Mouse (Mus musculus) hindbrain, embryonic 15.5 days (tissue): ENCODE results near the gene Syk. TPM values are rescaled to one million over a fixed set of nuclear protein-coding genes. Genes with fewer than 3 reads are reported as not detected.

ENCODE experiments used
- ATAC-seq: fragments of 200-750 bp; cut with Nextera tagmentation; 2 replicates; pipeline ENCODE4 v1.8.0; 2017; ENCODE audit warnings: low read depth, moderate number of reproducible peaks, moderate TSS enrichment; ENCODE audit not compliant: low FRiP score
- H3K27ac ChIP-seq: fragments of 300-500 bp; sonication (generic); replicated peaks from 2 replicates; pipeline ENCODE4 v1.5.1; 2015; ENCODE audit warnings: mild to moderate bottlenecking, inconsistent platforms
- H3K27me3 ChIP-seq: fragments of 300-500 bp; sonication (generic); 2 replicates; pipeline ENCODE4 v1.6.1; 2015; ENCODE audit warnings: control low read depth, inconsistent platforms
- H3K36me3 ChIP-seq: fragments of 300-500 bp; sonication (generic); 2 replicates; pipeline ENCODE4 v1.6.1; 2015; ENCODE audit warnings: control low read depth, inconsistent platforms
- H3K4me1 ChIP-seq: fragments of 300-500 bp; sonication (generic); replicated peaks from 2 replicates; pipeline ENCODE4 v1.6.1; 2015; ENCODE audit warnings: control low read depth, inconsistent platforms
- H3K4me2 ChIP-seq: fragments of 300-500 bp; sonication (generic); 2 replicates; pipeline ENCODE4 v1.6.1; 2015; ENCODE audit warnings: moderate library complexity, mild to moderate bottlenecking, inconsistent platforms
- H3K4me3 ChIP-seq: fragments of 300-500 bp; sonication (generic); 2 replicates; pipeline ENCODE4 v1.5.1; 2015; ENCODE audit warnings: mild to moderate bottlenecking, inconsistent platforms
- H3K9ac ChIP-seq: fragments of 300-500 bp; sonication (generic); 2 replicates; pipeline ENCODE4 v1.6.1; 2015; ENCODE audit warnings: inconsistent platforms
- H3K9me3 ChIP-seq: fragments of 300-500 bp; sonication (generic); 2 replicates; pipeline ENCODE4 v1.6.1; 2016; ENCODE audit warnings: control low read depth, inconsistent platforms
- WGBS: fragments of 180-500 bp; shearing (Covaris S2); methylation state at CpG from one replicate; pipeline ENCODE4 v1.1.7; 2015; 5-methylcytosine and 5-hydroxymethylcytosine counted together
- polyA plus RNA-seq: library from polyadenylated mRNA; unstranded; fragments of >200 nt; fragmentation: Nextera tagmentation; extraction: Ambion mirVana; gene quantifications from 2 replicates; pipeline ENCODE4 v1.2.1, GENCODE M21; 2015

The Syk gene
- polyA plus RNA-seq, 1 experiment from 2014 or later: 1.4 TPM

GRCm38 (mm10) chr13:52606656-52607275 is 23.8 kb downstream of the Syk start:
- WGBS: 87% methylated on average over 3 of the region's 3 CpGs
- H3K27ac ChIP-seq: no peak overlapping the region
- no peak overlapping the region for H3K4me2 ChIP-seq
- H3K9ac ChIP-seq: no peak overlapping the region
- no peaks in the 10 kb centered on the region for H3K9me3 ChIP-seq
- no peak overlapping the region for H3K4me3 ChIP-seq
- ATAC-seq: no peak
- H3K27me3 ChIP-seq: no peaks in the 10 kb centered on the region
- H3K4me1 ChIP-seq: peaks cover 9% of the 10 kb centered on the region
- no peaks in the 10 kb centered on the region for H3K36me3 ChIP-seq

- Histone ChIP-seq H3K4me3 (no peak overlapping the region), H3K36me3 (no peaks in the 10 kb centered on the region), H3K27me3 (no peaks in the 10 kb centered on the region), H3K27ac (no peak overlapping the region), H3K9ac (no peak overlapping the region), H3K9me3 (no peaks in the 10 kb centered on the region), H3K4me1 (peaks cover 9% of the 10 kb centered on the region), H3K4me2 (no peak overlapping the region)
- ATAC-seq: no peak
- 97% methylated on average over 1 of the region's 1 CpGs for WGBS
These were observed 25.0 kb downstream of the Syk start for GRCm38 (mm10) chr13:52607964-52608363.

GRCm38 (mm10) chr13:52610463-52610862 is 27.5 kb downstream of the Syk start:
- H3K36me3 ChIP-seq: no peaks in the 10 kb centered on the region
- no peaks in the 10 kb centered on the region for H3K4me1 ChIP-seq
- no peaks in the 10 kb centered on the region for H3K27me3 ChIP-seq
- no peak overlapping the region for H3K9ac ChIP-seq
- 94% methylated on average over 7 of the region's 7 CpGs for WGBS
- no peak overlapping the region for H3K4me2 ChIP-seq
- no peak for ATAC-seq
- H3K9me3 ChIP-seq: no peaks in the 10 kb centered on the region
- H3K4me3 ChIP-seq: no peak overlapping the region
- no peak overlapping the region for H3K27ac ChIP-seq

GRCm38 (mm10) chr13:52613266-52613665 is 30.3 kb downstream of the Syk start:
- no peak overlapping the region for H3K4me2 ChIP-seq
- no peak overlapping the region for H3K9ac ChIP-seq
- no peaks in the 10 kb centered on the region for H3K4me1 ChIP-seq
- no peak overlapping the region for H3K27ac ChIP-seq
- ATAC-seq: no peak
- H3K36me3 ChIP-seq: no peaks in the 10 kb centered on the region
- no peaks in the 10 kb centered on the region for H3K27me3 ChIP-seq
- no peak overlapping the region for H3K4me3 ChIP-seq
- 78% methylated on average over 3 of the region's 3 CpGs for WGBS
- no peaks in the 10 kb centered on the region for H3K9me3 ChIP-seq

GRCm38 (mm10) chr13:52615085-52615484 is 32.1 kb downstream of the Syk start:
- 89% methylated on average over 4 of the region's 4 CpGs for whole genome bisulfite sequencing
- Histone ChIP-seq H3K9ac (no peak overlapping the region), H3K4me3 (no peak overlapping the region), H3K36me3 (no peaks in the 10 kb centered on the region), H3K27me3 (no peaks in the 10 kb centered on the region), H3K9me3 (no peaks in the 10 kb centered on the region), H3K27ac (no peak overlapping the region), H3K4me2 (no peak overlapping the region), H3K4me1 (no peaks in the 10 kb centered on the region)
- no peak for ATAC-seq

DNA sequence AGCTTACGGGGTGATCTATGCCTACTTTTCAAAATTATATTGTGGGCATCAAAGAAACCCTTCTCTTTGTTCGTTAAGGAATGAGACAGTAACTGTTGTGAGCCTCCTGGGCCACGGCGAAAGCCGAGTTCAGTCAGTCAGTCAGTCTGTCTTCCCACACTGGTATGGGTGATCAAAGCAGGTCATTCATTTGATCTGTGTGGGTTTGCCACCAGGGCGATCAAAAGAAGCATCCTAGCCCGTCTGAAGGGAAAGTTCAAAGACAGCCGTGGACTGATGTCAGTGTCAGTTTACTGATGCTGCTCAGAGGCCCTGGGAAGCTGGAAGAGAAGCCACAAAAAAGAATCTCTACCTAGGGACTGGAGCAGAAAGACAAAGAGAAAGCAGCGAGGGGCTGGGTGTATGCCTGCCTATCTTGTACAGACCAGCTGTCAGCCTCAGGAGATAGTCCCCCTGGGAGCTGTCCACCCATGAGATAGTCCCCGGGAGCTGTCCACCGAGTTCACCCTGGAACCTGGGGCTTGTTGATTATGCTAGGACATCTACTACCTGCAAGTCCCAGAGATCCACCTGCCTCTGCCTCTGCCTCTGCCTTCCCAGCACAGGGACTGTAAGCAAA is 34.2 kb downstream of the Syk start:
- Histone ChIP-seq H3K9me3 (no peaks in the 10 kb centered on the region), H3K4me3 (no peak overlapping the region), H3K27me3 (no peaks in the 10 kb centered on the region), H3K9ac (no peak overlapping the region), H3K4me2 (no peak overlapping the region), H3K4me1 (no peaks in the 10 kb centered on the region), H3K27ac (no peak overlapping the region), H3K36me3 (no peaks in the 10 kb centered on the region)
- WGBS: 66% methylated on average over 11 of the region's 11 CpGs
- no peak for ATAC-seq

DNA sequence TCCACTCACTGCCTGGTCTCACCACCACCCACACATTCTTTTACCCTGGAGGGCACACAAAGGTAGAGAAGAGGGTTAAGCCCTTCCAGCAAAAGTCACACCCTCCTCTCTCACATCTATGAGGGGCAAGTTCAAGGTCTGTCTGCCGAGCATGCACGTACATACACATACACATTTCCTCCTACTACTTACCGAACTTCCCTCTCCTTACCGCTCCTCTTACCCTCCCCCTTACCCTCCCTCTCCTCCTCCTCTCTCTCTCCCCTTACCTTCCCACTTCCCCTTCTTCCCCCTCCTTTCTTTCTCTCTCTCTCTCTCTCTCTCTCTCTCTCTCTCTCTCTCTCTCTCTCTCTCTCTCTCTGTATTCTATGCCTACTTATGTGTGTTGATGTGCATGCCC is 35.6 kb downstream of the Syk start:
- no peaks in the 10 kb centered on the region for H3K27me3 ChIP-seq
- H3K4me1 ChIP-seq: no peaks in the 10 kb centered on the region
- no peaks in the 10 kb centered on the region for H3K9me3 ChIP-seq
- no peaks in the 10 kb centered on the region for H3K36me3 ChIP-seq
- H3K4me2 ChIP-seq: no peak overlapping the region
- WGBS: 81% methylated on average over 4 of the region's 4 CpGs
- no peak overlapping the region for H3K9ac ChIP-seq
- H3K27ac ChIP-seq: no peak overlapping the region
- no peak overlapping the region for H3K4me3 ChIP-seq
- ATAC-seq: no peak

GRCm38 (mm10) chr13:52619482-52619881 is 36.5 kb downstream of the Syk start:
- H3K9ac ChIP-seq: no peak overlapping the region
- ATAC-seq: no peak
- H3K4me1 ChIP-seq: no peaks in the 10 kb centered on the region
- WGBS: 85% methylated on average over 5 of the region's 5 CpGs
- H3K27ac ChIP-seq: no peak overlapping the region
- H3K4me3 ChIP-seq: no peak overlapping the region
- H3K9me3 ChIP-seq: no peaks in the 10 kb centered on the region
- no peak overlapping the region for H3K4me2 ChIP-seq
- H3K27me3 ChIP-seq: no peaks in the 10 kb centered on the region
- H3K36me3 ChIP-seq: no peaks in the 10 kb centered on the region

DNA sequence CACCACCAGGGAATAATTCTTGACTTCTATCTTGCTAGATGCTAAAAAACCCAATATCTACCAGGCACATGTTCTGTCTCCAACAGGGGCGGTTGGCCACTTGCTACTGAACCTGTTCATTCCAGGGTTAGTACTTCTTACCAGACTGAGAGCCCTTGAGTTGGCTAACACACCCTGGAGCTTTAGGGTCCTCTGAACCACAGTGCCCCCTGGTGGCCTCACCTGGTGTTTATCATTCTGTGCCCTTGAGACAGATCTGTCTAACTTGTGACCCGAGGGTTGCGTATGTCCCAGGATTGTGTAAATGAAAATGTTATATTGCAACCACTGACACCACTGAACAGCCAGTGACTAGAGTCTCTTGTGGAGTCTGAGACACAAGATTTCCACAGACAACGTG is 41.1 kb downstream of the Syk start:
- H3K9ac ChIP-seq: no peak overlapping the region
- no peaks in the 10 kb centered on the region for H3K36me3 ChIP-seq
- no peak overlapping the region for H3K27ac ChIP-seq
- no peak overlapping the region for H3K4me2 ChIP-seq
- H3K27me3 ChIP-seq: no peaks in the 10 kb centered on the region
- ATAC-seq: no peak
- H3K9me3 ChIP-seq: no peaks in the 10 kb centered on the region
- H3K4me3 ChIP-seq: no peak overlapping the region
- H3K4me1 ChIP-seq: no peaks in the 10 kb centered on the region
- WGBS: 67% methylated on average over 4 of the region's 4 CpGs

DNA sequence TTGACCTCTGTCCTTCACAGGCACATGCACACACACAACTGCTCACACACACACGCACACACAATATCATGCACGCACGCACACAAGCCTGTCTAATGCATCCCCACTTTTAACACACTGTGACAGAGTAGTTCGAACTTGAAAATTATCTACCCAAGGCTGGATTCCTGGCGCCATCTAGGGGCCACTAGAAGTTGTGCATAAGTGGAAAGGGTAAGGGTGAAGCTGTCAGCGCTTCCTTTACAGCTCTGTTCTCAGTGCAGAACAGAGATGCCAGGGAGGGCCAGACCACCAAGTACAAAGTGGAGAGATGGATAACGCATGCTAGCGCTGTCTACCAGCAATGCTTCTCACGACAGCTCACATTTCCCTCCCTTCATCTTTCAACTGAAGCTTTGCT is 45.6 kb downstream of the Syk start:
- H3K4me1 ChIP-seq: no peaks in the 10 kb centered on the region
- no peak overlapping the region for H3K4me3 ChIP-seq
- H3K4me2 ChIP-seq: no peak overlapping the region
- no peak overlapping the region for H3K9ac ChIP-seq
- no peaks in the 10 kb centered on the region for H3K9me3 ChIP-seq
- H3K27ac ChIP-seq: no peak overlapping the region
- H3K27me3 ChIP-seq: no peaks in the 10 kb centered on the region
- ATAC-seq: peak; percentile 51; the same call in 1 of the 2 replicates
- WGBS: 32% methylated on average over 9 of the region's 9 CpGs
- H3K36me3 ChIP-seq: no peaks in the 10 kb centered on the region

- Histone ChIP-seq H3K27me3 (no peaks in the 10 kb centered on the region), H3K4me3 (no peak overlapping the region), H3K9ac (no peak overlapping the region), H3K9me3 (no peaks in the 10 kb centered on the region), H3K27ac (no peak overlapping the region), H3K36me3 (no peaks in the 10 kb centered on the region), H3K4me1 (no peaks in the 10 kb centered on the region), H3K4me2 (no peak overlapping the region)
- ATAC-seq: peak; percentile 68; the same call in 1 of the 2 replicates
- 49% methylated on average over 4 of the region's 4 CpGs for WGBS
These were observed 48.7 kb downstream of the Syk start for GRCm38 (mm10) chr13:52631624-52632023.

GRCm38 (mm10) chr13:52635484-52635883 is 52.5 kb downstream of the Syk start:
- WGBS: 81% methylated on average over 3 of the region's 3 CpGs
- no peaks in the 10 kb centered on the region for H3K36me3 ChIP-seq
- H3K4me1 ChIP-seq: no peaks in the 10 kb centered on the region
- no peaks in the 10 kb centered on the region for H3K9me3 ChIP-seq
- no peak overlapping the region for H3K4me3 ChIP-seq
- H3K27ac ChIP-seq: no peak overlapping the region
- no peak overlapping the region for H3K9ac ChIP-seq
- no peaks in the 10 kb centered on the region for H3K27me3 ChIP-seq
- ATAC-seq: no peak
- H3K4me2 ChIP-seq: no peak overlapping the region
